In the genomic region with DNA sequence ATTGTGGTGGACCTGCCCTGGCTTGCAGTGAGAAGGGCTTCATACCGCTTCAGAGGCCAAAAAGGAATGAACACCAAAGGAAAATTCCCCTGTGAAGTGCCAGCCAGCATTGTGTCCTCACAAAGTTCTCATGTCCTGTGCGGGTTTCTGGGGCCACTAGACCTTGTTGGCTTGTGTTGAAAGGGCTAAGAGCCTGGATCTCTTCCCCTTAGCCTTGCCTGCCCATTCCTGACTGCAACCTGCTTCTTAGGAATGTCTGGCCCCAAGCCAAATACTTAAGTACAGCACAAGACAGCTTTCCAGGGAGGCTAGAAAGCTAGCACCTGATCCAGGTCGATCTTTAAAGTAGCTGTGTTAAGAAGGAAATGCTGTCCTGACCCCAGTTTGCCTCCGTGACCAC, we compare ENCODE assay signal across 11 mouse cellular contexts. TPM values are rescaled to one million over a fixed set of nuclear protein-coding genes. Genes with fewer than 3 reads are reported as not detected.
DNase-seq lines count a peak whose midpoint lies in the region; ATAC-seq and TF ChIP-seq lines count a peak whose summit lies in the region.
"Had no signal": no experiment of that assay in that cellular context is flagged by ENCODE, and none has a peak within 500 bp of the region (broad histone marks: within the 10 kb centered on the region; RNA-seq: fewer than 3 reads in every experiment).

No protein-coding gene starts in this region.

- H3K27ac ChIP-seq in heart, embryonic 15.5 days = peak overlapping the region; percentile 57
- no peak overlapping the region for H3K27ac ChIP-seq in heart, embryonic 11.5 days (ENCODE audit: low read depth, low read length)
- peak overlapping the region; percentile 61; the same call in 1 of the 2 replicates for H3K27ac ChIP-seq in lung, postnatal 0 days (ENCODE audit: low read length)
- H3K27ac ChIP-seq in hindbrain, embryonic 12.5 days = no peak overlapping the region
- H3K27ac ChIP-seq: hindbrain, embryonic 15.5 days had no signal

- H3K27me3 ChIP-seq in heart, embryonic 15.5 days = no peaks in the 10 kb centered on the region
- no peaks in the 10 kb centered on the region for H3K27me3 ChIP-seq in heart, embryonic 11.5 days (ENCODE audit: control insufficient read depth, insufficient read depth, low read length)
- H3K27me3 ChIP-seq in lung, postnatal 0 days (replicated peaks; ENCODE audit: insufficient read depth, low read length) = no peaks in the 10 kb centered on the region
- no peaks in the 10 kb centered on the region for H3K27me3 ChIP-seq in hindbrain, embryonic 12.5 days
- H3K27me3 ChIP-seq: embryonic facial prominence, embryonic 15.5 days; hindbrain, embryonic 15.5 days had no signal

- no peak overlapping the region for H3K9ac ChIP-seq in heart, embryonic 15.5 days
- no peak overlapping the region for H3K9ac ChIP-seq in heart, embryonic 11.5 days (ENCODE audit: low read depth, low read length)
- no peak overlapping the region for H3K9ac ChIP-seq in lung, postnatal 0 days (replicated peaks; ENCODE audit: low read depth)
- H3K9ac ChIP-seq in hindbrain, embryonic 12.5 days = no peak overlapping the region
- H3K9ac ChIP-seq: embryonic facial prominence, embryonic 15.5 days; hindbrain, embryonic 15.5 days had no signal

- H3K4me2 ChIP-seq in heart, embryonic 15.5 days = no peak overlapping the region
- no peak overlapping the region for H3K4me2 ChIP-seq in heart, embryonic 11.5 days
- no peak overlapping the region for H3K4me2 ChIP-seq in lung, postnatal 0 days (replicated peaks; ENCODE audit: low read depth, low read length)
- H3K4me2 ChIP-seq in hindbrain, embryonic 12.5 days (replicated peaks) = no peak overlapping the region
- H3K4me2 ChIP-seq: embryonic facial prominence, embryonic 15.5 days; hindbrain, embryonic 15.5 days had no signal

- 45% methylated on average over 4 of the region's 4 CpGs for WGBS in heart, embryonic 15.5 days
- 77% methylated on average over 4 of the region's 4 CpGs for WGBS in heart, embryonic 11.5 days (ENCODE audit: insufficient replicate concordance)
- 52% methylated on average over 4 of the region's 4 CpGs for WGBS in lung, postnatal 0 days
- WGBS in hindbrain, embryonic 12.5 days = 88% methylated on average over 4 of the region's 4 CpGs

- DNase-seq in Muller cell, postnatal 12 days (ENCODE audit: inconsistent ontology term) = peak; percentile 39
- peak; percentile 39 to 76 for DNase-seq in kidney, adult 8-10 months
- peak; percentile 92 for DNase-seq in lung, postnatal 0 days (ENCODE audit: low spot score)
- DNase-seq in urinary bladder, postnatal 4 days (ENCODE audit: low spot score in 2 of 2) = no peak
- no peak for DNase-seq in thymus, postnatal 25 days
- DNase-seq: adrenal gland, postnatal 25 days had no signal

- peaks cover 14% of the 10 kb centered on the region for H3K4me1 ChIP-seq in heart, embryonic 15.5 days (replicated peaks)
- H3K4me1 ChIP-seq in heart, embryonic 11.5 days (ENCODE audit: control insufficient read depth, insufficient read depth, low read length) = no peaks in the 10 kb centered on the region
- peaks cover 5% of the 10 kb centered on the region; the same call in 1 of the 2 replicates for H3K4me1 ChIP-seq in lung, postnatal 0 days (ENCODE audit: insufficient read depth, low read depth, low read length)
- H3K4me1 ChIP-seq in hindbrain, embryonic 12.5 days = 0 out of 2 replicates have a peak, but pooled peaks cover 4% of the 10 kb centered on the region

- TF ChIP-seq EP300 in lung, postnatal 0 days (IDR thresholded peaks at IDR 0.05) = peak; percentile 45; the same call in 1 of the 2 replicates

- ATAC-seq in heart, embryonic 15.5 days (replicated peaks; ENCODE audit: insufficient number of reproducible peaks, insufficient read depth, low FRiP score, low read depth) = no peak
- ATAC-seq in heart, embryonic 11.5 days (replicated peaks; ENCODE audit: insufficient number of reproducible peaks, low FRiP score, low TSS enrichment) = no peak
- ATAC-seq in lung, postnatal 0 days = peak; percentile 92
- ATAC-seq in hindbrain, embryonic 12.5 days (ENCODE audit: low FRiP score) = no peak

- no peak overlapping the region for H3K4me3 ChIP-seq in heart, embryonic 15.5 days
- H3K4me3 ChIP-seq in heart, embryonic 11.5 days (ENCODE audit: low read depth, low read length) = no peak overlapping the region
- no peak overlapping the region for H3K4me3 ChIP-seq in lung, postnatal 0 days (ENCODE audit: low read depth, low read length)
- H3K4me3 ChIP-seq in hindbrain, embryonic 12.5 days = no peak overlapping the region
- H3K4me3 ChIP-seq: embryonic facial prominence, embryonic 15.5 days; hindbrain, embryonic 15.5 days had no signal

- peaks cover 72% of the 10 kb centered on the region for H3K36me3 ChIP-seq in heart, embryonic 15.5 days
- H3K36me3 ChIP-seq in heart, embryonic 11.5 days (ENCODE audit: control insufficient read depth, insufficient read depth, low read length) = peaks cover 67% of the 10 kb centered on the region
- peaks cover 25% of the 10 kb centered on the region; the same call in 1 of the 2 replicates for H3K36me3 ChIP-seq in lung, postnatal 0 days (ENCODE audit: insufficient read depth, low read length)
- H3K36me3 ChIP-seq in hindbrain, embryonic 12.5 days = peaks cover 96% of the 10 kb centered on the region

- TF ChIP-seq CTCF in lung, postnatal 0 days (IDR thresholded peaks at IDR 0.05) = no peak

- no peaks in the 10 kb centered on the region for H3K9me3 ChIP-seq in heart, embryonic 15.5 days (replicated peaks)
- no peaks in the 10 kb centered on the region for H3K9me3 ChIP-seq in heart, embryonic 11.5 days (replicated peaks; ENCODE audit: control insufficient read depth, low read length)
- H3K9me3 ChIP-seq in lung, postnatal 0 days (ENCODE audit: low read length) = no peaks in the 10 kb centered on the region
- H3K9me3 ChIP-seq in hindbrain, embryonic 12.5 days (replicated peaks) = no peaks in the 10 kb centered on the region
- H3K9me3 ChIP-seq: embryonic facial prominence, embryonic 15.5 days; hindbrain, embryonic 15.5 days had no signal

RNA-seq across cellular contexts. Expression of a gene that starts 14.1 kb away (rescaled TPM):
- polyA plus RNA-seq in heart, embryonic 15.5 days (2015; fragmentation: Nextera tagmentation; extraction: Ambion mirVana) = 20.0 and 32.0 TPM in 2 replicates
- 26.6 and 28.6 TPM in 2 replicates for polyA plus RNA-seq in heart, embryonic 11.5 days (2014; fragmentation: Nextera tagmentation; extraction: Ambion mirVana)
- polyA plus RNA-seq in lung, postnatal 0 days (2015; fragmentation: Nextera tagmentation; extraction: Ambion mirVana) = 22.9 and 23.2 TPM in 2 replicates
- polyA plus RNA-seq in hindbrain, embryonic 12.5 days (2016; fragmentation: Nextera tagmentation; extraction: Ambion mirVana) = 115 and 119 TPM in 2 replicates

RNA-seq across cellular contexts. Expression of a gene that starts 27.4 kb away (rescaled TPM):
- 35.1 and 36.1 TPM in 2 replicates for polyA plus RNA-seq in heart, embryonic 15.5 days (2015; fragmentation: Nextera tagmentation; extraction: Ambion mirVana)
- 12.2 and 14.2 TPM in 2 replicates for polyA plus RNA-seq in heart, embryonic 11.5 days (2014; fragmentation: Nextera tagmentation; extraction: Ambion mirVana)
- polyA plus RNA-seq in lung, postnatal 0 days (2015; fragmentation: Nextera tagmentation; extraction: Ambion mirVana) = 22.7 and 25.5 TPM in 2 replicates
- polyA plus RNA-seq in hindbrain, embryonic 12.5 days (2016; fragmentation: Nextera tagmentation; extraction: Ambion mirVana) = 19.9 and 22.0 TPM in 2 replicates

RNA-seq across cellular contexts. Expression of a gene that starts 36.6 kb away (rescaled TPM):
- 142 and 159 TPM in 2 replicates for polyA plus RNA-seq in heart, embryonic 15.5 days (2015; fragmentation: Nextera tagmentation; extraction: Ambion mirVana)
- 182 and 194 TPM in 2 replicates for polyA plus RNA-seq in heart, embryonic 11.5 days (2014; fragmentation: Nextera tagmentation; extraction: Ambion mirVana)
- 132 and 141 TPM in 2 replicates for polyA plus RNA-seq in lung, postnatal 0 days (2015; fragmentation: Nextera tagmentation; extraction: Ambion mirVana)
- 240 and 245 TPM in 2 replicates for polyA plus RNA-seq in hindbrain, embryonic 12.5 days (2016; fragmentation: Nextera tagmentation; extraction: Ambion mirVana)

Comparison
In these comparisons a context has a peak if more than half of its experiments do, and no peak if none do; other contexts are left out.
1. H3K27ac ChIP-seq: peak in heart, embryonic 15.5 days (single experiment) and lung, postnatal 0 days (single experiment); none in heart, embryonic 11.5 days (single experiment) and hindbrain, embryonic 12.5 days (single experiment).
2. DNase-seq: peak in Muller cell, postnatal 12 days (single experiment), kidney, adult 8-10 months (2 of 2) and lung, postnatal 0 days (single experiment); none in urinary bladder, postnatal 4 days (0 of 2) and thymus, postnatal 25 days (single experiment).